Mouse (Mus musculus): ENCODE data around the gene Taar6.

The Taar6 gene

GRCm38 (mm10) chr10:23937613-23938012 is 47.8 kb downstream of the Taar6 start:
- no peak for DNase-seq (ENCODE audit: low spot score)
